Mouse (Mus musculus): ENCODE data around the gene Cmc2. TPM values are rescaled to one million over a fixed set of nuclear protein-coding genes. Genes with fewer than 3 reads are reported as not detected.
A peak's percentile ranks its signal among the peaks of the same experiment; 100 is the strongest.

Gene Cmc2
- total RNA-seq (2021): 10 to 100 TPM; 24.9 to 25.4 TPM
- long read RNA-seq, experiment 1, transcript Cmc2-205 (4 exons, 1,459 nt): major isoform, 13 of 19 reads
- long read RNA-seq, experiment 1, partial matches to known transcripts: 0 of 19 reads
- long read RNA-seq, experiment 1, other reads (novel, unspliced or antisense): 1 of 19 reads
- long read RNA-seq, experiment 2, transcript Cmc2-205 (4 exons, 1,459 nt): major isoform, 6 of 10 reads
- long read RNA-seq, experiment 2, partial matches to known transcripts: 0 of 10 reads
- long read RNA-seq, experiment 2, other reads (novel, unspliced or antisense): 1 of 10 reads

DNA sequence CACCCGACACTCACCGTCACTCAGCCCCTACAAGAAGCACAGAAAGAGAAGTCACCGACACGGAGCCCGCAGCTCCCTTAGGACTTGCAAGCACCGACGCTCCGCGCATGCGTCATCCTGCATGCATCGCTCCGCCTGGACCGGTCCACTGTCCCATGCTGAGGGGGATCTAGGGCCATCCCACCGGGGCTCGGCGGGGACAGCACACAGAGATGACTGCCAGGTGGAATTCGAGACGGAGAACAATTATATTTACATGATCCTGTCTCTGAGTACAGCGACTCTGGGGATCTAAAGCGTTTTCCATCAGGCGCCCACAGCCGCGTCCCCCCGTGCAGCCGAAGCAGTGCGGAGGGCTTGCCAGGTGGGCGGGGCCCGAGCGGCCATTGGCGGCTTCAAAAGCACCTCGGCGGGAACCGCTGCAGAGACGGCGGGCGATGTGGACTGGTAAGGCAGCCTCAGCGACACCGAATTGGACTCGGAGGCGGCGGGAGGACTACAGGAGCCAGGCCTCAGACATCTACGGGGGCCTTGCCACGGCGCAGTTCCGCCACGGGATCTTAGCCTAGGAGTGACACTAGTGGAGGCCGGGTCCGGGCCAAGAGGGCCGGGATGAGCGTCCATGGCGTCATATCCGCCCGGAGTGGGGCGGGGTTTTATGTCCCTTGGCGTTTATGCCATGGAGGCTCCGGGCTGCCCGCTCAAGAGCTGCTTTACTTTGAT is at the start of gene Cmc2, which contains the start of gene Cenpn:
Gene Cmc2, minus strand, starts transcription at position 119 of the 723 bp plus-strand sequence.
Gene Cenpn, plus strand, starts transcription at position 394 of the 723 bp plus-strand sequence.
- DNase-seq (ENCODE audit: low spot score in 2 of 2): peak; percentile 88 to 95

DNA sequence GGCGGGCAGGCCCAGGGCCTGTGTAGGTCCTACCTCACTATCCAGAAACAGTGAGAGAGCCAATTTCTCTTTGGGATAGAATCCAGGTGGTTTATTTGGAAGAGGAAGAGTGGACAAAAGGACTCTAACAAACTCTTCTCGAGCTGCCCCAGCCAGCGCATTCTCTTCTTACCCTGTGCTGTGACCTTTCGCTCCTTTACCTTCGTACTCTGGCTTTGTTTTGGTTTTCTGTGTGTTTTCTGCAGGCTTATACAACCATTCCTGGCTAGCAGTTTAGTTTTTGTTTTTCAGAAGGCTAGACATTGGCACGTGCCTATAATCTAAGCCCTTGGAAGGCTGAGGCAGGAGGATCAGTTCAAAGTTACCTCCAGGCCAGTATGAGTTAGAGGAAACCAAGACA is 48.3 kb upstream of the Cmc2 start:
- DNase-seq (ENCODE audit: low spot score in 2 of 2): no peak

DNA sequence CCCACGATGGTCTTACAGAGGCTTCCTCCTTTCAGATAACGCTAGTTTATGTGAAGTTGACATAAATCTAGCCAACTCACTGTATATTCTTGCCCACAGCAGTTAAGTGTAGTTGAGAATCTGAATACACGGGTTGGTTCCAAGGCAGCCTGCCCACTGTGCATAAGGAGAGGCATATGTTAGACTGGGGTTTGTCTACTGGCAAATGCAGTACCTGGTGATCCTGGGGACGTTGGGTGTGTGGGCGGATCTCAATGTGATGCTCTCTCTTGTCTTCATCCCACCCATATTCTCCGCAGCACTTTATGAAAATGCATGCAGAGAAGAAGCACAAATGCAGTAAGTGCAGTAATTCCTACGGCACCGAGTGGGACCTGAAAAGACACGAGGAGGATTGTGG is 33.2 kb upstream of the Cmc2 start:
- DNase-seq (ENCODE audit: low spot score in 2 of 2): no peak

DNA sequence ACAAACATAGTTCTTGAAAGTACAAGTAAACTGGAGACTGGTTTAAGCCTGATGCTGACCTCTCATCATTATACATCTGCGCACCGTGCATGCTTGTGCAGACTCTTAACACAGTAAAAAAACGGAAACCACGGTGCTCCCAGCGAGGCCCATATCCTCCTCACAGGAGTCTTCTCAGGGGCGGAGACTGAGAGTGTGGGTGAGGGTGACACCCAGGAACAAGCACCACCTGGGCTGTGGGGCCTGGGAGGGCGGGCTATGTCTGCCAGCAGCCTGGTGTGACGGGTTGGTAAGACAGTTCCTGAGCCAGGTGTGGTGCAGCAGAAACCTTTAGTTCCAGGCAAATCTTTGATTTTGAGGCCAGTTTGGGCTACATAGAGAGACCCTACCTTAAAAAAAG is 31.2 kb upstream of the Cmc2 start:
- no peak for DNase-seq (ENCODE audit: low spot score in 2 of 2)

DNA sequence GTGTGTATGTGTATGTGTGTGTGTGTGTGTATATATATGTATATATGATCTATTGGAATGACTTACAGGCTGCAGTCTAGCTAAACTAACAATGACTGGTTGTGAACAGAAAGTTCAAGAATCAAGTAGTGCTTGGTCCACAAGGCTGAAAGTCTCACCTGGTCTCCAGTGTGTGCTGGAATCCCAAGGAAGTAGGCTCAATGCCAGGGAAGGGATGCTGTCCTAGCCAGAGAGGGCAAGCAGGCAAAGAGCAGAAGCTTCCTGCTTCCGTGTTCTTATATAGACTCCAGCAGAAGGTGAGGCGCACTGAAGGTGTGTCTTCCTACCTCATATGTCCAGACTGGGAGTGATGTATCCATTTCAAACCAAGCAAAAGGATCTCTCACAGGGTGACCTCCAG is 30.5 kb upstream of the Cmc2 start:
- no peak for DNase-seq (ENCODE audit: low spot score in 2 of 2)

DNA sequence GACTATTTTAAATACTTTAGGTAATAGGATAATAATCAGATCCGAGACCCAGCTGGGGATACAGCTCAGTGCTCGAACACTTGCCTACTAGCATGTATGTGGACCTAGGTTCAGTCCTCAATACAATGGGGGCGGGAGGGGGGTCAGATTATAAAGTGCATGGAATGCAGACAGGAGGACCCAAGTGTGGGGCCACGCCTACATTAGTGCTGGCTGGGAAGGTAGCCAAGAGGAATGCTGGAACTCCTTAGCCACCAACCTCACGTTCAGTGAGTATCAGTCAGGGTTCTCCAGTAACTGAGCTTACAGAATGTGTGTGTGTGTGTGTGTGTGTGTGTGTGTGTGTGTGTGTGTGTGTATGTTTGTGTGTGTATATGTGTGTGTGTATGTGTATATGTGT is 30.1 kb upstream of the Cmc2 start:
- no peak for DNase-seq (ENCODE audit: low spot score in 2 of 2)

DNA sequence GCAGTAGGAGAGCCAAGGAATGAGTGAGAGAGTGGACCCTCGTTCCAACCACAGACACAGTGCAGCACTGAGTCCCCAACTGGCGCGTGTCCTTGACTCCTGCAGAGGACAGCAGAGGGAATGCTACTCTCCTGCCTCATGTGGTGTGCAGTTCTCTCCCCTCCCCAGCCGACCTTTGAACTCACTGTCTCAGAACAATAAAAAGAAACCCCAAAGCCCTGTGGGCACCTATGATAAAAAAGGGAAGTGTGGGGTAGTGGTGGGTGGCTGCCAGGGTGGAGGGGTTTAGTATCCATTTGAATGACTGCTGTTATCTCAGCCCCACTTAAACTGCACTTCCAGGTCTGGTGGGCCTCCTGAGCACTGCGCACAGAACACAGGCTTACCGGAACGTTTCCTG is 26.3 kb upstream of the Cmc2 start:
- no peak for DNase-seq (ENCODE audit: low spot score in 2 of 2)

DNA sequence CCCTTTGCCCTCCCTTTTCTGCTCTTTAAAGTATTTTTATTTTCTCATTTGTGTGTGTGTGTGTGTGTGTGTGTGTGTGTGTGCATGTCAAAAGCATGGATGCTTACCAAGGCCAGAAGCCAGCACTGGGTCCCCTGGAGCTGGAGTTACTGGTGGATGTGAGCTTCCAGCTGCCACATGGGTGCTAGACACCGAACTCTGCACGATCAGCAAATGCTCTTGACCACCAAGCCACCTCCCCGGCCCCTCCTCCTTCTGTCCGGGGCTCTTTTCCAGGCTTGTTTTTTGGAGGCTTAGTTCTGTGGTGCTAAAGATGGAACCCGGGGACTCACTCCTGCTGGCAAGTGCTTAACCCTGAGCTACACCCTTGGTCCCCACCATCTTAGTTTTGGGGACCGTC is 25.6 kb upstream of the Cmc2 start:
- DNase-seq (ENCODE audit: low spot score in 2 of 2): no peak

DNA sequence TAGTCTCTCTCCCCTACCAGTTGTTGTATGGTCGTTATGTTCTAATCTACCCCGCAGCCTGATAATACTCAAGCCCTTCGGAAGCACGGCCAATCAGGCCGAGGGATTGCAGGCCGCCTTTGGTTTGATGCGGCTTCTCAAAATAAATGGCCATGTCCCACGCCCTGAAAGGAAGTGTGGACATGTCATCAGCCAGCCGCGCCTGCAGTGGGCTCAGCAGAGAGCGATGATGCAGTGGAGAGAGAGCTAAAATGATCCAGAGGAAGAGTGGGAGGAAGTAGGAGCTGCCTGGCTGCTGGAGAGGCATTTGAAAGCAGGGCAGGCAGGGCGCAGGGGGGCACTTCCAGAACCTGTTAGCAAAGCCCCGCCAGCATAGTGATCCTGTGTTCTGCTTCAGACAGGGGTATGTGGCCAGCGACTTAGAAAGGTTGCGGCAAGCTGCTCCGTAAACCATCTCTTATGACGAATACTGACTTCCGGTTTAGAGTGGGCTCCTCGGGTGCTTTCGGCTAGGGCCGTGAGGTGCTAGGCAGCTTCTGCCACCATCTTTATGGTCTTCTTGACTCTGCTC is 25.1 kb upstream of the Cmc2 start:
- DNase-seq (ENCODE audit: low spot score in 2 of 2): no peak

DNA sequence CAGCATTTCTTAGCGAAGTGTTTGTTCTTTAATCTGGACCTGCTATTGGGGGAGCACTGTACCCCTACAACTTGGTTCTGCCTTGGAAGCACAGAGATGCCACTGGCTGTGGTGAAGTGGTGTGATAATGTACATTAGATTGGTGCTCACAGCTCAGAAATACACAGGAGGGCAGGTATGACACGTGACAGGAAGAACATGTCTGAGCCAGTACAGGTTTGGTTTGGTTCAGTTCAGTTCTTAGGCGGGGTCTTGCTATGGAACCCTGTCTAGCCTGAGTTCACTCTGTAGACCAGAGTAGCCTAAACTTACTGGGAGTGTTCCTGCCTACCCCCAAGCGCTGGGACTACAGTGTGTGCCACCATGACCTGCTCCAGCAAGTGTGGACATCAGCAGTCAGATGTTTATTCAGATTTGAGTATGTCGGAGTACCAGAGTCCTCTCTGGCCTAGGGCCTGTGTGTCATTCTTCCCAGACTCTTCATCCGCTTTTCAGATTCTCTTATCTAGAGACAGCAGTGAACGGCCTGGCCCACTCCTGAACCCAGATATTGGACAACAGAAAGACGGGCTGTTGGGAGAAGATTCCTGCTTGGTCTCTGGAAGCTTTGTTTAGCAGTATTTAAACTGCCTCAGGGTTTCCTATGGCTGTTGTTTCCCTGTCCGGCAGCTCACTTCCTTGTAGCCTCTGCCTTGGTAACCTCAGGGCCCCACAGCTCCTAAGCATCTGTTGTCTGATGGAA is 24.1 kb upstream of the Cmc2 start:
- no peak for DNase-seq (ENCODE audit: low spot score in 2 of 2)

DNA sequence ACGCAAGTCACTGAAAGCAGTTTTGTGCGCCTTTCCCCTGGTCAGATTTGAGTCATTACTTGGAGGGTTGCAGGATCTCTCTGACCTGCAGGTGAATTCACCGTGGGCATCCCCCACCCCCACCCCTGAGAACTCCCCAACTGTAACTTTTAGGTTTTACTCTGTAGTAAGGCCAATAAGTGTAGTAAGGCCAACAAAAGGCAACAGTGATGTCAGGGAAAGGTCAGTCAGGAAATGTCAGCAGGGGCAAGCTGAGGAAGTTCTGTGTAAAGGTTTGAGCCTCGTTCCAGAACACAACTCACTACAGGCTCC is 23.1 kb upstream of the Cmc2 start:
- no peak for DNase-seq (ENCODE audit: low spot score in 2 of 2)

DNA sequence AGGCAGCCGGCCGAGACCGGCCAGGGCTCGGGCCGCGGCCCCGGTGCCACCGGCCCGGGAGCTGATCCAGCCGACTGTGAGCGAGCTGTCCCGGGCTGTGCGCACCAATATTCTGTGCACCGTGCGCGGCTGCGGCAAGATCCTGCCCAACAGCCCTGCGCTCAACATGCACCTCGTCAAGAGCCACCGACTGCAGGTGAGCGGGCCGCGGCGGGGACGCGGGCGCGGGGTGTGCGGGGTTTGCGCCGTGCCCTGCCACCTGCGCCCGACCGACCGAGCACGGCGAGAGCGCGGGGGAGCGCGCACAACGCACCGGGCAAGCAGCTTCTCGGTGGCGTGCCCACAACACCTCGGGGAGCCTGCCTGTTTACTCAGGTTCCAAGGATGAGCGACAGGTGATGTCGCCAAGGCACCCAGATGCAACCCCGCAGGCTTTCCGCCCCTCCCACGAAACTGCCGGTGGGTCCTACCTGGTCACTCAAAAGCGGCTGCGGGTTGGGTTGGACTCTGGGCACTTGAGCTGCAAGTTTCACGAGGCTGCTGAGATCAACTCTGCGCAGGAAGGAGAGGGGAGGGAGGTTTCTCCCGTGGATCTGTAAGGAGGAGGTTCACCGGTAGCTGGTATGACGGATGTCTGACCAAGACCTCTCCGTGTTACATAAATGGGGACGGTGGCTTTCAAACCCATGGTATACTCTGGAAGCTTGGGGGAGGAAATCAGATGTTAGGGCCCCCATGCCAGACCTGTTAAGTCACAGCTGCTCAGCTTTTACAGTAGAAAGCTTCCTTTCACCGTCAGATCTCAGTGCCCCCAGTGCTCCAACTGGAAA is 22.5 kb upstream of the Cmc2 start:
- DNase-seq (ENCODE audit: low spot score in 2 of 2): peak in 1 of 2 experiments; percentile 19

DNA sequence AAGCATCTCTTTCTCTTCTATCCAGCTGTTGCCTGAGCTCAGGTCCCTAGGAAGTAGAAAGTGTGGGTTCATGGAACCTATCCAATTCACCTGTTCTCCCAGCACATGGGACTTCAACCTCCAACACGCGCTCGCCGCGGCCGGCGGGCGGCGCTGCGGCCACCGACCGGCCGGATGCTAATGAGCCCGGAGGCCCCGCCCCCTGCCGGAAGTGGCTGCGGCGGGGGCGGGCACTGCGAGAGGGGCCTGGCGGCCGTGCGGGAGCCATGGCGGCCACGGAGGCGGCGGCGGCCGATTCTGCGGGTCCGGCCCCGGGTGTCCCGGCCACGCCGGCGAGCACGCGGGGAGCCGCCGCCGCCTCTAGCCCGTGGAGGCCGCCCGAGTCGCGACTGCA is 21.9 kb upstream of the Cmc2 start, which contains the start of gene Atmin:
Gene Atmin, plus strand, starts transcription at position 233 of the 394 bp plus-strand sequence.
- DNase-seq (ENCODE audit: low spot score in 2 of 2): peak; percentile 88 to 89

DNA sequence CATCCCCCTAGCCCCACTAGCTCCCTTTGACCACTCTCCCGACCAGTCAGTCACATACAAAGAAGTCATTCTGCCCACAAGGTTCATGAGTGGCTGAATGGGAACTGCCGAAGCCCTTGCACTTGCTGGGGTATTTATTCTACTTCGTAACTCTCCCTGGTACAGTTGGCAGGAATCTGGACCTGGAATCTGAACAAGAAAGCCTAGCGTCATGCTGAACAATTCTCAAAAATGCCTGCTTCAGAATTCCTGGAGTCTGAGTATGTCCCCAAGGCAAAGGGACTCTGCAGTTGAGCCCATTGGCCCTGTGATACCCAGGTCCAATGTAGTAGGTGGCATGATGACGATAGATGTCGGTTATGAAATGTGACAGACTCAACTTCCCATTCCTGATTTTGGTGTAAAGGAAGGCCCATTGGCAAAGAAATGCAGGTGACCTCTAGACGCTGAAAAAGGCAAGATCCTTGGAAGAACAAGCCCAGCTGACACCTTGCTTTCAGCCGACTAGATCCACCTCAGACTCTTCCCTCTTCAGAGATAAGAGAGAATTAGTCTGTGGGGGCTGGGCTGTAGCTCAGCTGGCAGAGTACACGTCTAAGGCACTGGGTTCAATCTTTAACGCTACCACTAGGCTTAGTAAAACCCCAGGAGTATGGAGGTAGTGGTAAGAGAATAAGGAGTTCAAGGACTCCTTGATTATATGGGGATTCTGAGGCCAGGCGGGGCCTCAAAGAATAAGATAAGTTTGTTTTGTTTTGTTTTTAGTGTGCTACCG is 21.2 kb upstream of the Cmc2 start:
- no peak for DNase-seq (ENCODE audit: low spot score in 2 of 2)

DNA sequence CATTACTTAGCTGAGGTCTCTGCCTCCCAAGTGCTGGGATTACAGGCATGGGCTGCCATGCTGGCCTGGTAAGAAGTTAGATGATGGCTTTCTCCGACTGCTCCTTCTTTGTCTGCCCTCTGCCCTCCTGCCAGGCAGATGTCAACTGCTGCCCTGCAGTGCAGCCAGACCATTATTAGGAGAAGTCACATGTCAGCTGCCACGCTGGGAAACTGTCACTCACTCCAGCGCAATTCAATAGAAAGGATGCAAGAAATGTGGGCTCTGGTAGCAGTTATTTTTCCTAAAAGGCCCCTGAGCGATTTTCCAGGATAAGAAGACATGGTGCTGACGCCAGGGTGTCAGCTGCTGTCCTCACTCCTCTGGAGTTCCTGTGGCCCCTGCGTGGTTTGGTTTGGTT is 14.3 kb upstream of the Cmc2 start:
- no peak for DNase-seq (ENCODE audit: low spot score in 2 of 2)

DNA sequence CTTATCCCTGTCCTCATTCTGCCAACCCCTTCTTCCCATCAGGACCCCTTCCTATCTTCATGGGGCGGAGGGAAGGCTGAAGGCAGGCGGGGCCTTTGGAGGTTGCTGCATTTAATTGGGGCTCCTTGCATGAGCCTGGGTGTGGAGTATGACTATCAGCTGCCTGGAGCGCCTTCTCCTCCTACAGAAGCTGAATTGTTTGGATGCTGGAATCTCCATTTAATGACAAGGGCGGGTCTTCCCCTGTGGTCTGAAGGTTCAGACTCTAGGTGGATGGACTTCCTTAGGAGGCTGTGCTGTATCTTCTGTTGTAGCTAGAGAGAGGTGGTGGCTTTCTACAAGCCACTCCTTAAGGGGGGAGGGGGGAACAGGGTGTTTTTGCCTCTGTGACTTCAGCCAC is 13.7 kb upstream of the Cmc2 start:
- DNase-seq (ENCODE audit: low spot score in 2 of 2): no peak

DNA sequence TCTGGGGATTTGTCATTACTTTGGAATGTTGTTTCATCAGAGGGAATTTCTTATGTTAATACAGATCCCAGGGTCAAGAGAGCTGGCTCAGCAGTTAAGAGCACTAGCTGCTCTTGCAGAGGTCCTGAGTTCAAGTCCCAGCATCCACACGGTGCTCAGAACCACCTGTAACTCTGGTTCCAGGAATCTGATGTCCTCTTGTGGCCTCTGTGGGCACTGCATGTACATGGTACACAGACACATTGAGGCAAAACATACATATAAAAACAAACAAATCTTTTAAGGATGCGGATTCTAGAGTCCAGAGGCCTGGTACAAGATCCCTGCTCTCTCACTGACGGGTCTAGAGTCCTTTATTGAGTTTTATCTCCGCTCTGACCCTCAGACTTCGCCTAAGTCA is 7.3 kb upstream of the Cmc2 start:
- DNase-seq (ENCODE audit: low spot score in 2 of 2): no peak

DNA sequence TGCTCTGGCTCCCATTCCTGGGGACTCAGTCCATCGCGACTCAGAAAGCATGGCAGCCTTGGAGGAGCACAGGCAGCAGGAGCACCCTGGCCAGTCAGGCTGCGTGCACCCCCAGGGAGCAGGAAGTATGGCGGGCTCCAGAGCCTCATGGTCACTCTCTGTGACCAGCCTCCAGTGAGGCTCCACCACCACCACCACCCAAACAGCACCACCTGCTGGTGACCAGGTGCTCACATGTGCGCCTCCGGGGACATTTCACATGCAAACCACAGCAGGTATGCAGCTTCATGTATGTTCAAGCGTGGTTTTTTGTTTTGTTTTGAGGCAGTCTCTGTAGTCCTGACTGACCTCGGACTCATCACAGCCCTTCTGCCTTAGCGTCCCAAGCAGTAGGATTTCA is 6.6 kb upstream of the Cmc2 start:
- peak in 1 of 2 experiments; percentile 22 for DNase-seq (ENCODE audit: low spot score in 2 of 2)

DNA sequence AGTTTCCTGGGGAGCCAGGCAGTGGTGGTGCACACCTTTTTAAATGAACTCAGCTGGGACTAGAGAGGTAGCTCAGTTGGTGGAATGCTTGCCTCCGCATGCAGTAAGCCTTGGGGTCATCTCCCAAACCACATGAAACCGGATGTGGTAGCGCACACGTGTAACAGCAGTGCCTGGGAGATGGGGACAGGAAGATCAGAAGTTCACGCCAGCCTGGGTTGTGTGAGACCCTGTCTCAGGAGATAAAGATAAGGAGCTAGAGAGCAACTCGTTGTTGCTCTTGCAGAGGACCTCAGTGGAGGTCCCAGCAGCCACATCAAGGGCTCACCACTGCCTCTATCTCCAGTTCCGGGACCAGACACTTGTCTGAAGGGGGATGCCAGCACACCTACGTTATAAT is 2.3 kb upstream of the Cmc2 start:
- no peak for DNase-seq (ENCODE audit: low spot score in 2 of 2)

DNA sequence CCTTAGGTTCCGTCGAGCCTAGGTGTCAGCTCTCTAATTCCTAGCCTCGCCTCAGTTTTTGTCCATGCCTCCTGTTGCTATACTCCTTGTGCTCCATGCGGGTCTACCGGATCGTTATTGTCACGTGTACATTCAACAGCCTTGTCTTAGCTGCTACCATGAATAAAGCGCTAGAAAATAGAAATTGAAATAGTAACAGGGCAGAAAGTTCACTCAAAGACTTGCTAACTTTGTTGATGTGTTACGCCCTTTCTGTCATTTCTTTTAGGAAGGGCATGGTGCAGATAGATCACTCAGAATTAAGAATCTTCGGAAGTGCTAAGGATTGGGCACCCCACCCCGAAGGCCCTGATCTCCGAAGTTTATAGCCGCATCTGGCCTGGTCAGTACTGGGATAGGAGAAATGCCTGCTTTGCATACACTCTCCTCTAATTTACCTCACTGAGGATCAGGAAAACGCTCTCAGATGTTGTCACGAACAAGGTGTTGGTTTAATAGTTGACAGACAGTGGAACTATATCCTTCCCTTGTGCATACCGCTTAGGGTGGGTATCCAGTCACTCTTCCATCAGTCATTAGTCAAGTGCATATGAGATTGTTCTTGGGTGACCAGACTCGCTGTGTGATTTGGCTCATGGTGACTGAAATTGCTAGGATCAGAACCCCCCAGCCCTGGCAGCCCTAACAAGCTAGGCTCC is 954 bp upstream of the Cmc2 start:
- DNase-seq (ENCODE audit: low spot score in 2 of 2): no peak

Measured in gastrocnemius, postnatal 4 days (tissue).